Mouse (Mus musculus): ENCODE results near the gene Gm10490.
A peak's percentile ranks its signal among the peaks of the same experiment; 100 is the strongest.

Gene Gm10490

DNA sequence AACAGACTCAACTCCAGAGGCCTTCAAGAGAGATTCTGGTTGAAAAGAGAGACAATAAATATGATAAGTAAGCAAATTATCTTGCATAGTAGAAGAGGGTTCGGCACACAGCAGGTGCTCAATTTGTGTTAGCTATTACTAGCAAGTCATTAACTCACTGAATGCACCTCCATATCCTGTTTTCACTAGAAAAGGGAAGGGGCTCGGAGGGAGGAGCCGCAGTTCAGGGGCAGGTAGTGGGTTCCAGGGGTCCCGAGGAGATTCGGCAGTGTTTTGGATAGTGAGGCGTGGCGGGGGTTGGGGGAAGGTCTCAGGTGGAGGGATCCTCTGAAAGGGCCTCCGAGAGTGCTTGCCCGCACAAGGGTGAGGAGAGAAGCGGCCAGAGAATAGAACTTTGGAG lies 17.8 kb downstream of the Gm10490 start:
- no peak for DNase-seq (ENCODE audit: low spot score)

DNA sequence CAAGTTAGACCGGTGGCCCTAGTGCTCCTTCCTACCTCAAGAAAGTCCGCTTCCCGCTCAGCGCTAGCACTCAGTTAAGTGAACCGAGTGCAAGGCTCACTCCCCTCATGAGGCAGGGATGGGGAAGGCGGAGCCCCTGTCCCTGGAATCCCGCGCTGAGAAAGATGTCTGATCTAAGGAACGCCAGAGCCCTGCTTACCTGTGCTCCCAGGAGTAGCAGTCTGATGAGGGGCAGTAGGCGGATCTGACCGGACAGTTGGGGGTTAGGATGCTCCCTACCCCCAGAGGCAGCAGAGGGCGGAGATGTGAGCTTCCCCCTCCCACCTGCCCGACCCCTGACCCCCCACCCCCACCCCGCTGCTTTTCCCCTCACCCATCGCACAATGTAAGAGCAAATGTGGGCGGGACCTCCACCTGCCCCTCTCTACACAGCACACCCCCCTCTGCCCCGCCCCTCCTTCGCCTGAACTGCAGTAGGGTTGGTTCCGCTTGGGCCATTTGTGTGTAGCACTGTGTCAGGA lies 19.0 kb downstream of the Gm10490 start, which contains the start of gene Eras:
Gene Eras (minus strand): TSS at position 338 of the 521 bp plus-strand sequence.
- DNase-seq (ENCODE audit: low spot score) = no peak

DNA sequence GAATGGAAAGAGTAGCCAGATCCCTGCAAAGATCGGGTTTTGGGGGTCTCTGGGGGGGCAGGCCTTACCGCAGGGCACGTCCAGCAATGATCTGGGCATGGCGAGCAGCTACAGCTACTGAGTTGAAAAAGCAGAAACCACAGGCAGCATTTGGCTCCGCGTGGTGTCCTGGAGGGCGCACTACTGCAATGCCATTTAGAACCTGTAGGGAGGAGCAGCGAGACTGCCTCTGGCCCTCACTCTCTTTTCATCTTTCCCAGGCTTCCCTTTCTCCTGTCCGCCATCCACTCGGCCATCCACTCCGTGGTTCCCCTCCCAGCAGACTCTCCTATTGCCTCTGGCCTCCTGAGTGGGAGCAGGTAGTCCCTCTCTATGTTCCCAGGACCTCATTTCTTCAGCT lies 27.5 kb downstream of the Gm10490 start:
- DNase-seq (ENCODE audit: low spot score) = no peak

DNA sequence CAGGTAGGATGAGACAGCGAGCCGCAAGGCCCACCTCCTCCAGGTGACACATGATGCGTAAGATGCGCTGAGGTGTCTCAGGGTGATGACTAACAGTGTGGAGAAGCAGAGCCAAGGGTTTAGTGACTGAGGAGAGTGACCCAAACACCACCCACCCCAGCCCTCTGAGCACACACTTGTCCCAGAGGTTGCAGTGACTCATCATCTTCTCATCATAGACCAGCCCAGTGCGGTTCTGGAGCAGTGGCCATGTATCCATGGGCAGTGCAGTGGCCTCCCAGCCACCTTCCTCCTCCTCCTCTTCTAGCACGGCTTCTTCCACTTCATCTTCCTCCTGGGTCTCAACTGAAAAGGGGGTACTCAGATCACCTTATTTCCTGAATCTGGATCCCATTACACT lies 28.3 kb downstream of the Gm10490 start:
- no peak for DNase-seq (ENCODE audit: low spot score)

DNA sequence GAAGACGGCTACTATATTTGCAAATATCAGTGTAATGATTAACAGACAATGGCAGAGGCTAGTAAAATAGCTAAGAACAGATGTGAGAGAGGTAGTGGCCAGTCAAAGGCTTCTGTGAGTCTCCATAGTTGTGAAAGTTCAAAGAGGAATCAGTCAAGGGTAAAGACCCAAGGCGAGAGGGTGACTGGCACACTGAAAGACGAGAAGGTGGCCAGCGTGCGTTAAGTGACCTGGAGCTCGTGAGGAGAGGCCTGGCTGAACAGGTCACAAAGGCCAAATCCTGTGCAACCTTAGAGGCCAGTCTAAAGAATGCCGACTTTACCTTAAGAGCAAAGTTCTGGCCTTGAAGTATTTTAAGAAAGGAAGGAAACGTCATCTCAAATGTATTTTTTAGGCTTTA lies 36.3 kb downstream of the Gm10490 start:
- no peak for DNase-seq (ENCODE audit: low spot score)

DNA sequence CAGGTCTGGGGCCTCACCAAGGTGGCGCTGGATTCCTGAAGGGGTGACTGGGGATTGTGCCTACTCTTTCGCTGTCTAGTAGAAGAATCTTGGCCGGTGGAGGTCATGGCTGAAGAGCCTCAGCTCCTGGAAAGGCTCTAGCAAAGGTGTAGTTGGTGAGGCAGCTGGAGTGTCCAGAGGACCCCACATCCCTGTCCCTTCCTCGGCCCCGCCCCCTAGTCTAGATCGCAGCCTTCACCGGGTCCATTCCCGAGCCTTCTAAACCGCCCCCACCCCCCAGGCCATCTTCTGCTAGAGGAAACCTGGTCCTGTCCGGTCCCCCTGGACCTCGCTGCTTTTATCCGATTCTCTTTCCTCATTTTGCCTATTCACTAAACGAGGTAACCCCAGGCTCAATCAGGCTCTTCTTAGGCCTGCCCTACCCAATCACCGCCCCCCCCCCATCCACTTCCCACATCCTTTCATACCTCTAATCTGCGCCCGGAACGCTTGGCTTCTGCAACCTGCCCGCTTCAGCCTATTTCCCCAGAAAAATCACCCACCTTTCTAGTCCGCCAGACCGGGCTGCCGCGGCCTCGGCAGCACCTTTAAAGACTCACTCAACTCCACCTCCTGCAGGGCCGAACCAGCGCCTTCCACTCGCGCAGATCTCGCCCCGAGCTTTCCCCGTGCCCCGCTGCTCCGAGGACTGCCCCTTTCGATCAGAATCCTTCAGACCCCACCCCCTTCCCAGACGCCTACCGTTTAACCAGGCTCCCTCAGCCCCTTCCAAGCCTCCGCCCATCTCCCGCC lies 38.0 kb downstream of the Gm10490 start, which contains the start of gene Hdac6:
Gene Hdac6 (minus strand): TSS at position 782 of the 792 bp plus-strand sequence.
- no peak for DNase-seq (ENCODE audit: low spot score)

DNA sequence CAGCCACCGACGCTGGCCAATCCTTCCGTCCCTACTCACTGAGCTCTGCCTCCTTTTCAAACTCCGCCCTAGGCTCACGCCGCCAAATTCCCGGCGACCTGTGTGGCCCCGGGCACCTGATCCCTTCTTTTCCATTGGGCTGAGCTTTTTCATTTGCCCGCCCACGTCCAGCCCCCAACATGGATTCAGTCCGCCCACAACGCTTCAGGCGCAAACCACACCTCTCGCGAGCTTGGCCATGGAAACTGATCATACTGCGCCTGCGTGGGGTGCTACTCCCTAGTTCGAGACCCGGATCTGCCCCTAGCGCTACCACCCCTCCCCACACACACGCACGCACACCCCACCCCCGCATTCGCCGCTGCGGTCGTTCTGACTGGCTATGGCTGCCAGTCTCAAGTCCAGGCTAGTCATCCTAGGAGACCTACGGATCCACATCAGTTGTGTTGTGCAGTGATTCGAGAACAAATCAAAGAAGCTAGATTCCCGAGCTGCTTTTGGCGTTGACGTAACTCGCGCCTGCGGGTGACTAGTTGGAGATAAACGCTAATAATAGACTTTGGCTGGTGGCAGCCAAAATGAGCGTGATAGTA lies 38.7 kb downstream of the Gm10490 start:
- peak; percentile 51 for DNase-seq (ENCODE audit: low spot score)

DNA sequence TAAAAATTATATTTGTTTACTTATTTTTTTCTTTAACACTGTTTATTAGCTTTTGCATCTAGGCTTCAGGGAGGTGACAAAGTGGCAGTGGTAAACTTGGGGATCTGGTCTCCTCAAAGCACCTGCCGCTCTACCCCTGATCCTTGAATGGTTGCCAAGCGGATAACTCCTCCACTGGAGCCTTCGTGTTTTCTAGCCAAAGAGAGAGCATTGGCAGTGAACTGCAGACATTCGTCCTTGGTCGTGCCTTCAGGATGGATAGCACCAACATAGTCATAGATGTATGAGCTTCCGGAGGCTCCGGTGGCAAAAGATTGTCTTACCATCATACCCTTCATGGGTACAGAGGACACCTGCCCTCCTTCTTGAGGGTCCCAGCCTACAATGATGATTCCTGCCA lies 40.7 kb downstream of the Gm10490 start:
- no peak for DNase-seq (ENCODE audit: low spot score)

DNA sequence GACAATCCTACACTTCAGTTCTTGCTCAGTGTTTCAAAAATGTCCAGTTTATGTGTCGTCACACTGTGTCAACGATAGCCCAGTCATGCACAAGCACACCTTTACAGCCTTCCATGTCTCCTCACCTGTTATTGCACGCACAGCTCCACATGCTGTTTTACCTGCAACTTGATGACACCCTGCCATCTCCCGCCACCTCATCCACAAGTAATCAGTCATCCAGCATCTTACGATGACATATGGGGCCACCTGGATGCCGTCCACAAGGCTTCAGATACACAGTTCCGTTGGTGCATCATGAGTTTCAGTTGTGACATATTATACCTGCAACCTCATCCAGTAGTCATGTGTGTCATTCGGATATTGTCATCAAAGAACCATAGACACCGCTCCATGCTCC lies 49.5 kb downstream of the Gm10490 start:
- DNase-seq (ENCODE audit: low spot score) = no peak
